Mouse (Mus musculus) liver, postnatal 0 days (tissue): ENCODE measurements at regions not wholly inside any gene's neighbourhood (a gene's known extent, or its start where the extent isn't known, plus 50 kb on each side); places are given as distances from the start of the nearest gene placed in this dataset.
"Not testable (repeated sequence)": the region's sequence is repeated elsewhere in the genome, so short reads cannot be mapped to it uniquely, and the experiment has no call there.

ENCODE experiments used
- CTCF ChIP-seq: sonication (generic); IDR thresholded peaks from 2 replicates; pipeline ENCODE4 v1.5.1; 2016; ENCODE audit warnings: antibody characterized with exemption, low read depth
- EP300 ChIP-seq: IDR thresholded peaks from 2 replicates; pipeline ENCODE4 v1.6.1; 2016; ENCODE audit warnings: antibody characterized with exemption, low read depth, mild to moderate bottlenecking

DNA sequence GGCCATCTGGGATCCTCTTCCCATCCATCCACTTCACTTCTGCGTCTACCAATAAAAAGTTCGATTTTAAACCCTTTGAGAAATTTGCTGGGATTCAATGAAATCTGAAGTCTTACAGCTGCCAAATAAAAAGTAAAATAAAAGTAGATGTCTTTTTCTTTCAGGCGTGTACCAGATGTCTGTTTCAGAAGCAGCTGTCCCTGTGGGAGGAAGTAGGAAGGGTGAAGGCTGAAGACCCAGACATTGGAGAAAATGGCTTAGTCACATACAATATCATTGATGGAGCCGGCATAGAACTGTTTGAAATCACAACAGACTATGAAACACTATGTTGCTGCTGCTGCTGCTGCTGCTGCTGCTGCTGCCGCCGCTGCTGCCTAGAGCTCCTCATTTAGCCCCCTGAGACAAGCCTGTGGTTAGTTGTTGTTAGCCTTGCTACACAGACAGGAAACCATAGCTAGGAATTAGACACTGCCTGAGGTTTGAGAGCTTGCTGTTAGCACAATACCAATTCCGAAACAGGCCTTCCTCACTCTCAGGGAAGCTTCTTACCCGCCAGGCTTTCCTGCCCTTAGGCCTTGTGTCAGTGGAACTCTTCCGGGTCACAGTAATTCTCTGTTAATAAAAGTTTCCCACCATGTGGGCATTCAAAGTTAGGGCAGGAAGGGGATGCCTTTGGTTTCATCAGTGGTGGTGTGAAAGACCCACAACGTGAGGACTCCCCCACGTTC lies 211.5 kb downstream of the Gm15319 start:
- TF ChIP-seq CTCF, EP300: not testable (repeated sequence)
